Mouse (Mus musculus): ENCODE measurements around the gene Ifnl2. TPM values are rescaled to one million over a fixed set of nuclear protein-coding genes. Genes with fewer than 3 reads are reported as not detected.
"Not testable (repeated sequence)": the region's sequence is repeated elsewhere in the genome, so short reads cannot be mapped to it uniquely, and the experiment has no call there.

The Ifnl2 gene
- not detected in 2 replicates for polyA plus RNA-seq (2014; fragmentation: Nextera tagmentation; extraction: Ambion mirVana)

DNA sequence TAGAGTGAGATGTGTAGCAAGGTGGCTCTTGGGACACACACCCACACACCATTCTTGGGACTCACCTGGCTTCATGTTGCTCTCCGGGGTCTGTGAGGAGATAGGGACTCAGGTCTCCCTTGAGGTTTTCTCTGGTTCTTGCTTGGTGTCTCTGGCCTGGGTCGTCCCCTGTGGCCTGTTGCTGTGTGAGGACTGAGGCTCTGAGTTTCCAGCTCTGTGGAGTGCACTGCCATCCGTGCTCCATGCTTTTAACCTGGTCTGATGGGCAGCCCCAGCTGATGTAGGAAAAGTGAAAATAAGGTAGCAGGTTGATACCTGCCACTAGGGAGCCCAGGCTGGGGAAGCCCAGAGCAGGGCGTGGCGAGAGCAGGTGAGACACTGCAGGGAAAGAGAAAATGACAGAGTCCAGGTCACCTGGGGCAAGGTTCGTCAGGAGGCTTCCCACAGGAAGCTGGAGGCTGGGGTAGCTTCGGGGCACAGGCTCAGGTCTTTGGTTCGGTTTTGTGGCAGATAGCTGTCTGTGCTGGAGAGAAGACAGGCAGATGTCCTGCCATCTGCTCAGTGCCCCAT is at the start of gene Ifnl2:
Gene Ifnl2, minus strand, starts transcription at position 51 of the 570 bp plus-strand sequence.
- H3K27me3 ChIP-seq (ENCODE audit: control insufficient read depth, insufficient read depth, low read length); H3K4me2 ChIP-seq (ENCODE audit: low read depth, low read length, severe bottlenecking); H3K36me3 ChIP-seq (ENCODE audit: control insufficient read depth, insufficient read depth, low read length); DNase-seq (ENCODE audit: low spot score); H3K27ac ChIP-seq (ENCODE audit: low read depth, low read length); H3K9me3 ChIP-seq (ENCODE audit: control insufficient read depth, low read length); H3K4me1 ChIP-seq (replicated peaks; ENCODE audit: control insufficient read depth, insufficient read depth, low read length); H3K4me3 ChIP-seq (ENCODE audit: low read depth, low read length); ATAC-seq (replicated peaks; ENCODE audit: low FRiP score); H3K9ac ChIP-seq (ENCODE audit: low read length): not testable (repeated sequence)
- WGBS, result 71% methylated on average over 8 of the region's 8 CpGs

DNA sequence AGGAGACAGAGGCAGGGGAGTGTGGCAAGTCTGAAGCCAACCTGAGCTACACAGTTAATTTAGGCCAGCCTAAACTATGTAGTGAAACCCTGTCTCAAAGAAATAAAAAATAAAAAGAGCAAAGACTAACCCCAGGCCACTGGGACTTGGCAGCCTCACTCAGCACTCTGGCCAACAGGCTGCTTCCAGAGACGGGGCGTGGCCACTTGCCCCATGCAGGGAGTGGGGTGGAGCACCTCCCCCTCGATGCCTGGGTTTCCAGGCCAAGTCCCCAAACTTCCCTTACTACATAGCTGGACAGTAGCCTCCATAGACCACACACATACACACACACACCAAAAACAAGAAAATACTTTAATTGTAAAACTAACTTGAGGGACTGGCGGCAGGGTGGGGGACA is 48.2 kb upstream of the Ifnl2 start:
- Histone ChIP-seq H3K4me1 (replicated peaks; ENCODE audit: control insufficient read depth, insufficient read depth, low read length) (no peaks in the 10 kb centered on the region), H3K27me3 (ENCODE audit: control insufficient read depth, insufficient read depth, low read length) (no peaks in the 10 kb centered on the region), H3K36me3 (ENCODE audit: control insufficient read depth, insufficient read depth, low read length) (peaks cover 3% of the 10 kb centered on the region; the same call in 1 of the 2 replicates), H3K4me3 (ENCODE audit: low read depth, low read length) (no peak overlapping the region), H3K9ac (ENCODE audit: low read length) (no peak overlapping the region), H3K4me2 (ENCODE audit: low read depth, low read length, severe bottlenecking) (no peak overlapping the region), H3K27ac (ENCODE audit: low read depth, low read length) (no peak overlapping the region), H3K9me3 (ENCODE audit: control insufficient read depth, low read length) (no peaks in the 10 kb centered on the region)
- WGBS, result 73% methylated on average over 4 of the region's 4 CpGs
- DNase-seq (ENCODE audit: low spot score) (no peak), ATAC-seq (replicated peaks; ENCODE audit: low FRiP score) (no peak)

DNA sequence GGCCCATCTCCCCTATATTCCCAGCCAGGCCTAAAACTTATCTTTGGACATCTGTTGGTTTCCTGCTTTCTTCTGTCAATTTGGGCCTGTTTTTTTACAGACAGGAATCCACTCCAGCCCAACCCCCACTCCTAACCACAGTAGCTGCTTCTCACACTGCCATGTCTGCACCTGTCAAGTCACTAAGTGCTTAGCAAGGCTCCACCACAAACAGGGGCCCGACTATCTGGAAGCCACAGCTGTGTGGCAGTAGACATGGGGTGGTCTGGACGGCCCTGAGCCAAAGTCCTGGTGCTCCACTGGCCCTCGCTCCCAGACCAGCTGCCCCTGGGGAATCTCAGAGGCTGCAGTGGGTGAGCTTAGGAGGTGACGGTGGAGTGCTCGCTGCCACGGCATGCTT is 47.5 kb upstream of the Ifnl2 start:
- WGBS, result 91% methylated on average over 6 of the region's 6 CpGs
- ATAC-seq (replicated peaks; ENCODE audit: low FRiP score), result no peak
- no peak for DNase-seq (ENCODE audit: low spot score)
- no peaks in the 10 kb centered on the region for H3K4me1 ChIP-seq (replicated peaks; ENCODE audit: control insufficient read depth, insufficient read depth, low read length)
- no peak overlapping the region for H3K4me2 ChIP-seq (ENCODE audit: low read depth, low read length, severe bottlenecking)
- peaks cover 3% of the 10 kb centered on the region; the same call in 1 of the 2 replicates for H3K36me3 ChIP-seq (ENCODE audit: control insufficient read depth, insufficient read depth, low read length)
- H3K9me3 ChIP-seq (ENCODE audit: control insufficient read depth, low read length), result no peaks in the 10 kb centered on the region
- no peak overlapping the region for H3K9ac ChIP-seq (ENCODE audit: low read length)
- H3K27ac ChIP-seq (ENCODE audit: low read depth, low read length), result no peak overlapping the region
- no peak overlapping the region for H3K4me3 ChIP-seq (ENCODE audit: low read depth, low read length)
- no peaks in the 10 kb centered on the region for H3K27me3 ChIP-seq (ENCODE audit: control insufficient read depth, insufficient read depth, low read length)

DNA sequence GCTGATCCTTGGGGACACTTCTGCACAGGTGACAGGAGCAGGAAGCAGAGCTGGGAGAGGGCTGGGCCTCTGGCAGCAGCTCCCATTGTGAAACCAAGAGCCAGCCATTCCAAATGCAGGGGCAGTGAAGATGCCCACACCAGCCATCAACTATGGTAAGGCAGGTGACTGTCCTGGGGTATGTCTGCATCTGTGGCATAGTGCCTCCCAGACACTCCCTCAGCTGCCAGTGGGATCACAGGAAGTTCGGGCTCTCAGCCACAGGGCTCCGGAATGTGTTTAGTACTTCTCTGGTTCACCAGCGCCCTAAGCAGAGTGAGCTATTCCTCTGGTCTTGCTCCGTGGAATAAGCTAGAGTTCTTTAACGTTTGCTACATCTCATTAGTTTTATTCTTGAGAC is 46.8 kb upstream of the Ifnl2 start:
- Histone ChIP-seq H3K4me2 (ENCODE audit: low read depth, low read length, severe bottlenecking) (no peak overlapping the region), H3K4me3 (ENCODE audit: low read depth, low read length) (no peak overlapping the region), H3K9me3 (ENCODE audit: control insufficient read depth, low read length) (no peaks in the 10 kb centered on the region), H3K27me3 (ENCODE audit: control insufficient read depth, insufficient read depth, low read length) (no peaks in the 10 kb centered on the region), H3K36me3 (ENCODE audit: control insufficient read depth, insufficient read depth, low read length) (peaks cover 3% of the 10 kb centered on the region; the same call in 1 of the 2 replicates), H3K27ac (ENCODE audit: low read depth, low read length) (no peak overlapping the region), H3K4me1 (replicated peaks; ENCODE audit: control insufficient read depth, insufficient read depth, low read length) (no peaks in the 10 kb centered on the region), H3K9ac (ENCODE audit: low read length) (no peak overlapping the region)
- ATAC-seq (replicated peaks; ENCODE audit: low FRiP score) (no peak), DNase-seq (ENCODE audit: low spot score) (no peak)
- WGBS, result 82% methylated on average over 5 of the region's 5 CpGs

DNA sequence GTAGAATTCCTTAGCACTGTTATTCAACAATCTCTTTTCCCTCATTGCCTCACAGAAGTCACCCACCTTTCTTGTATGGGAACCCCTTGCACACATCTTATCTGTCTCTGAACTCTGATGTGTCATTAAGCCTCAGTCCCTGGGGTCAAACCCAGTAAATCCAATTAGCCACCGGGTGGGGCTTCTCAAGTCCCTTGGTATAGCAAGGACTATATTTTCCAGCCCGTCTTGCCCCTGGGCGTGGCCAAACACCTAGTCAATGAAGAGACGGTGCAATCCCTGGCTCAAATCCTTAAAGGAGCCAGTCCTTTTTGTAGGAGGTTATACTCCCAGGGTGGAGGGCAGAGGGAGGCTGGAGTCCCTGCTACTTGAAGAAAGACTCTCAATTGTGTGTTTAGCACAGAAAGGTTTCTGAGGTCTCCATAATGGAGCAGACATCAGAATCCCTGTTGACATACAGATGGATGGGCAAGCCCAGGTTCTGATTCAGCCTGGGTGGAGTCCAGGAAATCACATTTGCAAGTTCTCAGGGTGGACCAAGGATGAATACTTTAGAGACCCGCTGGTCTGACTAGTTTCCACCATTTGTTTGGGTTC is 45.8 kb upstream of the Ifnl2 start:
- Histone ChIP-seq H3K4me1 (replicated peaks; ENCODE audit: control insufficient read depth, insufficient read depth, low read length) (no peaks in the 10 kb centered on the region), H3K4me3 (ENCODE audit: low read depth, low read length) (no peak overlapping the region), H3K36me3 (ENCODE audit: control insufficient read depth, insufficient read depth, low read length) (peaks cover 3% of the 10 kb centered on the region; the same call in 1 of the 2 replicates), H3K9me3 (ENCODE audit: control insufficient read depth, low read length) (no peaks in the 10 kb centered on the region), H3K27ac (ENCODE audit: low read depth, low read length) (no peak overlapping the region), H3K27me3 (ENCODE audit: control insufficient read depth, insufficient read depth, low read length) (no peaks in the 10 kb centered on the region), H3K9ac (ENCODE audit: low read length) (no peak overlapping the region), H3K4me2 (ENCODE audit: low read depth, low read length, severe bottlenecking) (no peak overlapping the region)
- WGBS, result 14% methylated on average over 5 of the region's 5 CpGs
- ATAC-seq (replicated peaks; ENCODE audit: low FRiP score) (no peak), DNase-seq (ENCODE audit: low spot score) (no peak)

DNA sequence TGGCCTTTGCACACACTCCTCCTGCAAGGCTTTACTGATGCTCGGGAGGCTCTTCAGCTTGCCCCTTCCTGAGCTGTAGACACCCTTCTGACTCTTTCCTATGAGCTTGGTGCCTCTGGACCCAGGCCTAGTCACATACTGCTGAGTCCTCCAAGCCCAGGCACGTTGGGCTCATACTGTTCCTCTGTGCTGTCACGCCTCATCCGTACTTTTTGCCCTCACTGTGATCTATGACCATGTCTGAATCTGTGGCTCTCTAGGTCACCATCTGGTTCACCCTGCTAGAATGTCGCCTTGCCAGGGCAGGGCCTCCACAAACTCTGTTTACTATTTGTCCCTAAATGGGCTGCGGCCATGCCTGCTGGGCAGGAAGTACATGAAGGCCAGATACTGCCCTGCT is 42.8 kb upstream of the Ifnl2 start:
- no peak overlapping the region for H3K9ac ChIP-seq (ENCODE audit: low read length)
- WGBS, result 87% methylated on average over 6 of the region's 6 CpGs

DNA sequence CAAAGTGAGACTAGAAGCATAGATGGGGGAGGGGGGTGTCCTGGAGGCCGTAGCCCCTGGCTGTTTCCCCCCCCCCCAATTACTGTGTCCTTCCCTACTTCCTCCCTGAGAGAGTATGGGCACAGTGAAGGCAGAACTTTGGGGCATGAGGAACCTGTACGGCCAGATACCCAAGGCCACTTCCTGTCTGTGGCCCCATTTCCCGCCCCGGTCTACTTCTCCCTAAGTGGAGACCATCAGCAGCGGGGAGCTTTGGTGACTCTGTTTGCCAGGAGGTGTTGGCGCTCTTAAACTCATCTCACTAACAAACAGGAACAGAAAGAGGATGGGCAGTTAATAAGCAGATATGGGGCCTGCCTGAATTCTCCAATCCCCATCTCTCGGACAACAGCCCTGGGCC is 37.4 kb upstream of the Ifnl2 start:
- H3K27me3 ChIP-seq (ENCODE audit: control insufficient read depth, insufficient read depth, low read length), result peaks cover 30% of the 10 kb centered on the region
- DNase-seq (ENCODE audit: low spot score) (no peak), ATAC-seq (replicated peaks; ENCODE audit: low FRiP score) (no peak)
- H3K9ac ChIP-seq (ENCODE audit: low read length), result no peak overlapping the region
- H3K4me1 ChIP-seq (replicated peaks; ENCODE audit: control insufficient read depth, insufficient read depth, low read length), result peaks cover 4% of the 10 kb centered on the region
- no peak overlapping the region for H3K4me3 ChIP-seq (ENCODE audit: low read depth, low read length)
- H3K9me3 ChIP-seq (ENCODE audit: control insufficient read depth, low read length), result no peaks in the 10 kb centered on the region
- H3K27ac ChIP-seq (ENCODE audit: low read depth, low read length), result no peak overlapping the region
- H3K36me3 ChIP-seq (ENCODE audit: control insufficient read depth, insufficient read depth, low read length), result no peaks in the 10 kb centered on the region
- H3K4me2 ChIP-seq (ENCODE audit: low read depth, low read length, severe bottlenecking), result no peak overlapping the region
- WGBS, result 72% methylated on average over 7 of the region's 7 CpGs

More for the DNA sequence above, 42.8 kb upstream of the Ifnl2 start:
- Histone ChIP-seq H3K27ac (ENCODE audit: low read depth, low read length) (no peak overlapping the region), H3K4me1 (replicated peaks; ENCODE audit: control insufficient read depth, insufficient read depth, low read length) (no peaks in the 10 kb centered on the region), H3K4me2 (ENCODE audit: low read depth, low read length, severe bottlenecking) (no peak overlapping the region), H3K27me3 (ENCODE audit: control insufficient read depth, insufficient read depth, low read length) (no peaks in the 10 kb centered on the region), H3K4me3 (ENCODE audit: low read depth, low read length) (no peak overlapping the region), H3K9me3 (ENCODE audit: control insufficient read depth, low read length) (no peaks in the 10 kb centered on the region), H3K36me3 (ENCODE audit: control insufficient read depth, insufficient read depth, low read length) (no peaks in the 10 kb centered on the region)
- DNase-seq (ENCODE audit: low spot score) (no peak), ATAC-seq (replicated peaks; ENCODE audit: low FRiP score) (no peak)

DNA sequence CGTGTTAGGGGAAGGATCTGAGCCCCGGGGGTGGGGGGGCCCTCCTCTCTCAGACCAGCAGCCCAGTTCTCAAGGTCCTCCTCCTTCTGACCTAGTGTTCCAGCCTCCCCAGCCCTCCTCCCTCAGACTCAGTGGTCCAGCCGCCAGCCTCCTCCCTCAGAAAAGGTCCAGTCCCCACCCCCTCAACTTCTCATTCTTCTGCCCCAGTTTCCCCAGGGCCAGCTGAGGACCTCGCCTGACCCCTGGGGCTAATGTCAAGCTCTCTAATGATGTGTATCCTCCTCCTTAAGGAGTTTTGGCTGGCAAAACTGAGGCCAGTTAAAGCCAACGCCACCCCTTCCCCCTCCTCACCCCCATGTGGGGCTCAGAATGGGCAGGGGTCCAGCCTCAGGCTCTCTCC is 36.9 kb upstream of the Ifnl2 start, which contains the start of gene Nccrp1:
Gene Nccrp1, minus strand, starts transcription at position 101 of the 400 bp plus-strand sequence.
- H3K4me1 ChIP-seq (replicated peaks; ENCODE audit: control insufficient read depth, insufficient read depth, low read length), result peaks cover 4% of the 10 kb centered on the region
- peak within 1 kb of the TSS; percentile 12; the same call in 1 of the 2 replicates for H3K9ac ChIP-seq (ENCODE audit: low read length)
- H3K27me3 ChIP-seq (ENCODE audit: control insufficient read depth, insufficient read depth, low read length), result peaks cover 30% of the 10 kb centered on the region
- peak within 1 kb of the TSS; percentile 47 for H3K4me2 ChIP-seq (ENCODE audit: low read depth, low read length, severe bottlenecking)
- H3K9me3 ChIP-seq (ENCODE audit: control insufficient read depth, low read length), result no peaks in the 10 kb centered on the region
- peak within 1 kb of the TSS; percentile 21 for H3K4me3 ChIP-seq (ENCODE audit: low read depth, low read length)
- 1% methylated on average over 4 of the region's 5 CpGs for WGBS
- no peak within 1 kb of the TSS for H3K27ac ChIP-seq (ENCODE audit: low read depth, low read length)
- ATAC-seq (replicated peaks; ENCODE audit: low FRiP score), result no peak
- H3K36me3 ChIP-seq (ENCODE audit: control insufficient read depth, insufficient read depth, low read length), result no peaks in the 10 kb centered on the region
- no peak for DNase-seq (ENCODE audit: low spot score)

DNA sequence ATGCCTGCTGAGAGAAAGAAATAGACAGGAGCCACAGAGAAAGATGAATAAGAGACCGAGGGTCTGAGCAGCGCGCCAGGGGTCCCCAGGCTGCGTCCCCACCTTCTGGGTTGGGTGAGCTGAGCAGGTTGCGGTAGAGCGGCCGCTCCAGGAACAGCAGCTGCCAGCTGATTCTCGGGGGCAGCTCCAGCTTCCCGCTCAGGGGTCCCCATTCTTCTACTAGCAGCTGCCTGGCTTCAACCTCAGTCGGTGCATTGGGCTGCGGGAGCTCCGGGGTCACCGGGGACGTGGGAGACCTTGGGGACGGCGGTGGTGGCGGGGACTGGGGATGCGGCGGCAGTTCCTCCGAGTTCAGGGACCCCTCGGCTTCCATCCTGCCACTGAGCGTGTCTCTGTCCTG is 36.4 kb upstream of the Ifnl2 start:
- Histone ChIP-seq H3K4me2 (ENCODE audit: low read depth, low read length, severe bottlenecking) (peak overlapping the region; percentile 47), H3K4me1 (replicated peaks; ENCODE audit: control insufficient read depth, insufficient read depth, low read length) (peaks cover 4% of the 10 kb centered on the region), H3K9ac (ENCODE audit: low read length) (peak overlapping the region; percentile 12; the same call in 1 of the 2 replicates), H3K4me3 (ENCODE audit: low read depth, low read length) (peak overlapping the region; percentile 21), H3K36me3 (ENCODE audit: control insufficient read depth, insufficient read depth, low read length) (no peaks in the 10 kb centered on the region), H3K27me3 (ENCODE audit: control insufficient read depth, insufficient read depth, low read length) (peaks cover 30% of the 10 kb centered on the region), H3K9me3 (ENCODE audit: control insufficient read depth, low read length) (no peaks in the 10 kb centered on the region), H3K27ac (ENCODE audit: low read depth, low read length) (no peak overlapping the region)
- ATAC-seq (replicated peaks; ENCODE audit: low FRiP score) (no peak), DNase-seq (ENCODE audit: low spot score) (no peak)
- 2% methylated on average over 22 of the region's 22 CpGs for WGBS

All from forebrain, embryonic 11.5 days (tissue).